Mouse (Mus musculus): ENCODE data around the gene Retn. TPM values are rescaled to one million over a fixed set of nuclear protein-coding genes. Genes with fewer than 3 reads are reported as not detected.

Gene Retn
- polyA plus RNA-seq, 1 experiment from 2014 or later, result 0.39 TPM

DNA sequence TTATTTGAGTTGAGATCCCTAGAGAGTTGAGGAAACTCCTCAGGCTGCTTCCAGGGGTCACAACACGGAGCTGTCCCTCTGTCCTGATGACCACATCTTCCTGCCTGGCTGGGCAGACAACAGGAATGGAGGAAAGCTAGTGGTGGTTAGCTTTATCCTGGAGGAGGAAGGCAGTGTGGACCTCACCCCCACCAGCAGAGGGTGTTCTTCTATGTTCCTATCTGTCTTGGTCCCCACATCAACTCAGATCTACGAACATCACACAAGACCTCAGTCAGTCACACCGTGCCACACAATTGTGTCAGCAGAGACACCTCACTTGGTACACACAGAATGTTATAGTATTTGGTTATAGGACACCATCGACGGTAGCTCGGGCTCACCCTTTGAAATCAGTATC is 32.0 kb downstream of the Retn start:
- Histone ChIP-seq H3K27me3 (ENCODE audit: control insufficient read depth, insufficient read depth, low read length) (no peaks in the 10 kb centered on the region), H3K4me1 (replicated peaks; ENCODE audit: control insufficient read depth, insufficient read depth, low read length) (no peaks in the 10 kb centered on the region), H3K4me2 (replicated peaks) (no peak overlapping the region), H3K4me3 (replicated peaks; ENCODE audit: low read length) (no peak overlapping the region), H3K9me3 (ENCODE audit: control insufficient read depth, low read length) (no peaks in the 10 kb centered on the region), H3K9ac (no peak overlapping the region), H3K27ac (no peak overlapping the region), H3K36me3 (replicated peaks; ENCODE audit: control insufficient read depth, insufficient read depth) (no peaks in the 10 kb centered on the region)
- ATAC-seq (ENCODE audit: low FRiP score), result no peak
- WGBS, result 79% methylated on average over 6 of the region's 6 CpGs
- no peak for DNase-seq (ENCODE audit: low spot score)

DNA sequence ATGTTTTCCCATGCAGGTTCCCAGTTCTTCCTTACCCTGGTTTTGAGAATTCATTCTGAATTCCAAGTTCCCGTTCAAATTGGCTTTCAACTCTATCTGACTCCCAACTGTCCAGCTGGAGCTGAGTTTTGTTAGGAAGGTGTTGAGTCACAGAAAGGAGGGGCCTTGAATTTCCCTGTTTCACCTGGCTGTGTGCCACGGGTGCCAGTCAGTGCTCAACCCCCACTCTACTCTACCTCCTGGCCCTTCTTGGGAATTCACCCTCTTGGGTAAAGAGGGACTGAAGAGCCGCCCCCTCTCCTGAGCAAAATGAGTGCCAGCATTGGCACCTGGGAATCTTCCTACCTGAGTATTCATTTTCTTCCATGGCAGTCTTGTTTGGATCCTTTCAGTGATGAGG is 35.2 kb downstream of the Retn start:
- Histone ChIP-seq H3K4me1 (replicated peaks; ENCODE audit: control insufficient read depth, insufficient read depth, low read length) (no peaks in the 10 kb centered on the region), H3K9ac (no peak overlapping the region), H3K27ac (no peak overlapping the region), H3K36me3 (replicated peaks; ENCODE audit: control insufficient read depth, insufficient read depth) (no peaks in the 10 kb centered on the region), H3K9me3 (ENCODE audit: control insufficient read depth, low read length) (no peaks in the 10 kb centered on the region), H3K4me3 (replicated peaks; ENCODE audit: low read length) (no peak overlapping the region), H3K4me2 (replicated peaks) (no peak overlapping the region), H3K27me3 (ENCODE audit: control insufficient read depth, insufficient read depth, low read length) (no peaks in the 10 kb centered on the region)
- no peak for ATAC-seq (ENCODE audit: low FRiP score)
- 79% methylated on average over 3 of the region's 3 CpGs for WGBS
- no peak for DNase-seq (ENCODE audit: low spot score)

DNA sequence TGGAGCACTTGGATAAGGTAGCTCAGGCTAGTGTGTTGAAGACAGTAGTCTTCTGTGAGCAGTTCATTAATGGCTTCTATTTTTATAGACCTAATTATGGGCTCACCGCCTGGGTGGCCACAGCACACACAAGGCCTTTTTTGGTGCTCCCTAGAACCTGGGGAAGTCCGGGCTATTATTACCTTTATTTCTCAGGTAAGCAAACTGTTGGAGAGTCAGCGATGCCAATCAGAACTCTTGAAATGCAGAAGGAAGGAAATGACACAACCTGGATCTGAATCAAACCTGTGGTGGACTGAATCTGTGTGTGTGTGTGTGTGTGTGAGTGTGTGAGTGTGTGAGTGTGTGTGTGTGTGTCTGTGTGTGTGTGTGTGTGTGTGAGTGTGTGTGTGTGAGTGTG is 38.6 kb downstream of the Retn start, which contains the start of gene Fcer2a:
Fcer2a (minus strand) TSS at position 55 of the 400 bp plus-strand sequence.
- Histone ChIP-seq H3K9ac (no peak within 1 kb of the TSS), H3K27ac (no peak within 1 kb of the TSS), H3K36me3 (replicated peaks; ENCODE audit: control insufficient read depth, insufficient read depth) (no peaks in the 10 kb centered on the region), H3K4me2 (replicated peaks) (no peak within 1 kb of the TSS), H3K9me3 (ENCODE audit: control insufficient read depth, low read length) (no peaks in the 10 kb centered on the region), H3K4me1 (replicated peaks; ENCODE audit: control insufficient read depth, insufficient read depth, low read length) (no peaks in the 10 kb centered on the region), H3K27me3 (ENCODE audit: control insufficient read depth, insufficient read depth, low read length) (no peaks in the 10 kb centered on the region), H3K4me3 (replicated peaks; ENCODE audit: low read length) (no peak within 1 kb of the TSS)
- no peak for DNase-seq (ENCODE audit: low spot score)
- ATAC-seq (ENCODE audit: low FRiP score), result no peak
- WGBS, result 89% methylated on average over 3 of the region's 3 CpGs

DNA sequence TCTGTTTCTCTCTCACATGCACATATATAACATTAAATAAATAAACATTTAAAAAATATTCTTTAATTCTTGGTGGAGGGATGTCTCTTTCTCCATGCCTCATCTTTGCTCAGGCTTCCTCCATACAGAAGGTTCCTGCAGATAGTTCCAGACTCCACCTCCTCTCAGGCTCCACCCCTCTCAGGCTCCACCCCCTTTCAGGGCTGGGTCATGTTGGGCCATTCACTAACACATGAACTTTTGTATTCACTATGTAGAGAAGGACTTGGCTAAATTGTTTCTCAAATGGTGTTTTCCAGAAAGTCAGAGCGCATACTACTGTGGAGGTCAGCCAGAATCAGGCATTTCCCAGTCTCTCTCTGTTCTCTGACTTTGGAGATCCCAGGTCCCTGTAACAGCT is 45.9 kb downstream of the Retn start:
- no peak overlapping the region for H3K4me3 ChIP-seq (replicated peaks; ENCODE audit: low read length)
- H3K4me1 ChIP-seq (replicated peaks; ENCODE audit: control insufficient read depth, insufficient read depth, low read length), result no peaks in the 10 kb centered on the region
- no peaks in the 10 kb centered on the region for H3K27me3 ChIP-seq (ENCODE audit: control insufficient read depth, insufficient read depth, low read length)
- WGBS, result 97% methylated on average over 1 of the region's 1 CpGs
- H3K9me3 ChIP-seq (ENCODE audit: control insufficient read depth, low read length), result no peaks in the 10 kb centered on the region
- H3K9ac ChIP-seq, result no peak overlapping the region
- DNase-seq (ENCODE audit: low spot score), result no peak
- no peak for ATAC-seq (ENCODE audit: low FRiP score)
- H3K27ac ChIP-seq, result no peak overlapping the region
- no peak overlapping the region for H3K4me2 ChIP-seq (replicated peaks)
- H3K36me3 ChIP-seq (replicated peaks; ENCODE audit: control insufficient read depth, insufficient read depth), result no peaks in the 10 kb centered on the region

DNA sequence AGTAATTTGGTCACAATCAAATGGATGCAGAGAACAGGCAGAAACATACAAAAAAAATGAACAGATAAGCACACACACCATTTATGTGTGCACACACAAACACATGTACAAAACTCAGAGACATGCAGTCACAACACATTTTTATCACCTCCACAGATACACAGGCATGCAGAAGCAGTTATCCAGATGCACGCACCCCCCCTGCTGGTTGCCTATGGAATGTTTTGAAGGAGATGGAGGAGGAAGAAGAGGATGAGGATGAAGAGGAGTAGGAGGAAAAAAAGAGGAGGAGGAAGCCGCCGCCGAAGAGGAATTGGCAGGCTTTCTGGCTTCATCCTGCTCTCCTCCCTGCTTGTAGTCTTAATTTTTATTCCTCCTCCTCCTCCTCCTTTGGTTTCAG is 50.1 kb downstream of the Retn start:
- Histone ChIP-seq H3K9me3 (ENCODE audit: control insufficient read depth, low read length) (no peaks in the 10 kb centered on the region), H3K4me2 (replicated peaks) (no peak overlapping the region), H3K4me1 (replicated peaks; ENCODE audit: control insufficient read depth, insufficient read depth, low read length) (no peaks in the 10 kb centered on the region), H3K36me3 (replicated peaks; ENCODE audit: control insufficient read depth, insufficient read depth) (no peaks in the 10 kb centered on the region), H3K27me3 (ENCODE audit: control insufficient read depth, insufficient read depth, low read length) (no peaks in the 10 kb centered on the region), H3K9ac (no peak overlapping the region), H3K27ac (no peak overlapping the region), H3K4me3 (replicated peaks; ENCODE audit: low read length) (no peak overlapping the region)
- DNase-seq (ENCODE audit: low spot score) (no peak), ATAC-seq (ENCODE audit: low FRiP score) (no peak)
- WGBS, result 65% methylated on average over 4 of the region's 4 CpGs

DNA sequence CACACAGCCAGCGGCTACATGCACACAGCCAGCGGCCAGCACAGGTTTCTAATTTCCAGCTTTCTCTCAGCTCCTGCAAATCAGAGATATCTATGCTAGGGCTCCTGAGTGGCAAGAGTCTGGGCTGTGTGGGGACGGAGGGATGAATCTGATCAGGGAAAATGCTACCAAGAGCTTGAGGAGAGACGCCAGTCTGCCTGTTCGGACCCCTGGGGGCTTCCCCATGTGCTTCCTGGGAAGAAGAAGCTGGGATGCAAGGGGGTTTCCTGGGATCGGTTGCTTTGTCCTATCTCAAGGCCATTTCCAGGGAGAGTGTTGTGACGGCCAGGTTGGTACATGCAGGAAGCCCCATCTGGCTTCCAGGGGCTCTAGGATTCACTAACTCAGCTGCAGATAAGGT is 52.0 kb downstream of the Retn start:
- WGBS, result 72% methylated on average over 7 of the region's 7 CpGs
- H3K4me1 ChIP-seq (replicated peaks; ENCODE audit: control insufficient read depth, insufficient read depth, low read length), result no peaks in the 10 kb centered on the region
- ATAC-seq (ENCODE audit: low FRiP score), result no peak

More for the DNA sequence above, 52.0 kb downstream of the Retn start:
- no peak for DNase-seq (ENCODE audit: low spot score)
- no peaks in the 10 kb centered on the region for H3K36me3 ChIP-seq (replicated peaks; ENCODE audit: control insufficient read depth, insufficient read depth)
- H3K9ac ChIP-seq, result no peak overlapping the region
- no peaks in the 10 kb centered on the region for H3K27me3 ChIP-seq (ENCODE audit: control insufficient read depth, insufficient read depth, low read length)
- no peak overlapping the region for H3K4me3 ChIP-seq (replicated peaks; ENCODE audit: low read length)
- no peaks in the 10 kb centered on the region for H3K9me3 ChIP-seq (ENCODE audit: control insufficient read depth, low read length)
- no peak overlapping the region for H3K4me2 ChIP-seq (replicated peaks)
- H3K27ac ChIP-seq, result no peak overlapping the region

Other genes starting within 250 kb of the Retn start
- gene Pex11g, start 188.1 kb upstream of the Retn start, polyA plus RNA-seq (2014; fragmentation: Nextera tagmentation; extraction: Ambion mirVana), result 2.3 and 3.2 TPM in 2 replicates
- 0.35 and 0.39 TPM in 2 replicates for gene Tex45, start 184.9 kb upstream of the Retn start, polyA plus RNA-seq (2014; fragmentation: Nextera tagmentation; extraction: Ambion mirVana)
- gene Zfp358, start 162.6 kb upstream of the Retn start, polyA plus RNA-seq (2014; fragmentation: Nextera tagmentation; extraction: Ambion mirVana), result 34.5 and 41.2 TPM in 2 replicates
- 70.0 and 86.0 TPM in 2 replicates for gene Mcoln1, start 155.3 kb upstream of the Retn start, polyA plus RNA-seq (2014; fragmentation: Nextera tagmentation; extraction: Ambion mirVana)
- 32.7 and 36.5 TPM in 2 replicates for gene Pnpla6, start 140.4 kb upstream of the Retn start, polyA plus RNA-seq (2014; fragmentation: Nextera tagmentation; extraction: Ambion mirVana)
- gene C330021F23Rik, start 87.8 kb upstream of the Retn start, polyA plus RNA-seq (2014; fragmentation: Nextera tagmentation; extraction: Ambion mirVana), result 0.72 TPM in 1 of 2 replicates, not detected in the other
- gene Camsap3, start 68.5 kb upstream of the Retn start, polyA plus RNA-seq (2014; fragmentation: Nextera tagmentation; extraction: Ambion mirVana), result 48.2 and 49.7 TPM in 2 replicates
- 42.9 and 49.1 TPM in 2 replicates for gene Xab2, start 34.5 kb upstream of the Retn start, polyA plus RNA-seq (2014; fragmentation: Nextera tagmentation; extraction: Ambion mirVana)
- gene Pet100, start 34.2 kb upstream of the Retn start, polyA plus RNA-seq (2014; fragmentation: Nextera tagmentation; extraction: Ambion mirVana), result 75.4 and 92.8 TPM in 2 replicates
- 1.0 and 6.3 TPM in 2 replicates for gene Pcp2, start 30.2 kb upstream of the Retn start, polyA plus RNA-seq (2014; fragmentation: Nextera tagmentation; extraction: Ambion mirVana)
- gene Stxbp2, start 24.8 kb upstream of the Retn start, polyA plus RNA-seq (2014; fragmentation: Nextera tagmentation; extraction: Ambion mirVana), result 23.3 and 32.3 TPM in 2 replicates
- gene Mcemp1, start 10.0 kb downstream of the Retn start, polyA plus RNA-seq (2014; fragmentation: Nextera tagmentation; extraction: Ambion mirVana), result 0.13 TPM in 2 replicates
- 14.9 and 23.1 TPM in 2 replicates for gene Fcor, start 16.6 kb downstream of the Retn start, polyA plus RNA-seq (2014; fragmentation: Nextera tagmentation; extraction: Ambion mirVana)
- 47.7 and 51.2 TPM in 2 replicates for gene Trappc5, start 20.5 kb downstream of the Retn start, polyA plus RNA-seq (2014; fragmentation: Nextera tagmentation; extraction: Ambion mirVana)
- 0.33 and 0.37 TPM in 2 replicates for gene Fcer2a, start 38.4 kb downstream of the Retn start, polyA plus RNA-seq (2014; fragmentation: Nextera tagmentation; extraction: Ambion mirVana)
- not detected in 2 replicates for gene Clec4g, start 64.9 kb downstream of the Retn start, polyA plus RNA-seq (2014; fragmentation: Nextera tagmentation; extraction: Ambion mirVana)
- 0.17 TPM in 1 of 2 replicates, not detected in the other for gene Cd209a, start 93.2 kb downstream of the Retn start, polyA plus RNA-seq (2014; fragmentation: Nextera tagmentation; extraction: Ambion mirVana)
- gene Cd209e, start 198.5 kb downstream of the Retn start, polyA plus RNA-seq (2014; fragmentation: Nextera tagmentation; extraction: Ambion mirVana), result not detected in 2 replicates
- not detected in 2 replicates for gene Cd209d, start 222.8 kb downstream of the Retn start, polyA plus RNA-seq (2014; fragmentation: Nextera tagmentation; extraction: Ambion mirVana)